Mouse (Mus musculus) left cerebral cortex, adult 18-20 months (tissue): ENCODE measurements at regions not wholly inside any gene's neighbourhood (a gene's known extent, or its start where the extent isn't known, plus 50 kb on each side); places are given as distances from the start of the nearest gene placed in this dataset.

Source experiments
- DNase-seq, 2 experiments: peaks; one replicate each; pipeline ENCODE4 v3.0.0; 2021 to 2022; ENCODE audit warnings: low spot score in 2 of 2, mixed read lengths in 1 of 2

DNA sequence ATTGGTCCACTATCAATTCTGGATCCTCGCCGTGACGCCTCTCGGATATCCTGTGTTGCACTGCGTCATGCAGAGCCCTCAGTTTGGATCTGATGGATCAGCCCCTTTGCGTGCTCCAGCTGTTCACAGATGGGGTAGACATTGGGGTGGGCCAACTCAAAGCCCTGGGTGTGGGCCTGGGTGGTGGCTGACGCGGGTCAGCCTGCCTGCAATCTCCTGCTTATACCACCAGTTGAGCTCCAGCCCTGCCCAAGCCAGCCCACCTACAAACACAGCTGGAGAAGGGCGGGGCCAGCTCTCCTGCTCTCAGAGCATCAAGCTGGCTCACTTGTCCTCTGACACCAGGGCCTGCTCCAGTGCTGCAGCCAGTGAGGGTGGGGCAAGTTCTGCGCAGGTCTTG lies 73.1 kb downstream of the Rps15a start:
- no peak for DNase-seq

DNA sequence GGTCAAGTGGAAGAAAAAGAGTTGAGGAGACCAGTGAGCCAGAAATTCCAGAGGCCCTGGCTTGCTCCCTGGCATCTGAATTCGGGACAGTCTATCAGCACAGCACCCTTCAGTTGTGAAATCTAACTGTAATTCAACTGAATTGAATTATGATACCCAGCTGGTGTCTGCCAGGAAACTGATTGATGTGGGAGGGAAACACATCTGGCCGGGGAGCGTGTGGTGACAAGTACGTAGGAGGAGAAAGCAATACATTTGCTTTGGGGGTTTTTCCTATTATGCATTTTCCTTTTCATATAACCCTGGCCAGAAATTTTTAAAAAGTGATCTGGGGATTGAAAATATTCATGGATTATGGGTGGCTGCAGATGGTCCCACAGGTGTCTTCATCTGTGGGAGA lies 76.1 kb downstream of the Rps15a start:
- no peak for DNase-seq

DNA sequence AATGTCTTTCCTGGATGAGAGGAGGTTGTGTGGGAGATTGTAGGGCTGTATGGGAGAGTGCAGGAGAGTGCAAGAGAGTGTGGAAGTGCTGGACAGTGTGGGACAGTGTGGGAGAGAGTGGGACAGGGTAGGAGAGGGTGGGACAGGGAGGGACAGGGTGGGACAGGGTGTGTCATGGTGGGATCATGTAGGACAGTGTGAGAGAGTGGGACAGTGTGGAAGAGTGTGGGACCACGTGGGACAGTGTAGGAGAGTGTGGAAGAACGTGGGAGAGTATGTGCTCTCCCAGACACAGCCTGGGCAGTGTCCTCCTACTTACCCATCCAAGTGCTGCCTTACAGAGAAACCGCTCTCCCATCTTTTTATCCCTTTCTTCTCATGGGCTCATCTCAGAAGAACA lies 78.9 kb downstream of the Rps15a start:
- DNase-seq: no peak

GRCm38 (mm10) chr7:118026106-118026526 lies 89.9 kb downstream of the Rps15a start:
- no peak for DNase-seq

DNA sequence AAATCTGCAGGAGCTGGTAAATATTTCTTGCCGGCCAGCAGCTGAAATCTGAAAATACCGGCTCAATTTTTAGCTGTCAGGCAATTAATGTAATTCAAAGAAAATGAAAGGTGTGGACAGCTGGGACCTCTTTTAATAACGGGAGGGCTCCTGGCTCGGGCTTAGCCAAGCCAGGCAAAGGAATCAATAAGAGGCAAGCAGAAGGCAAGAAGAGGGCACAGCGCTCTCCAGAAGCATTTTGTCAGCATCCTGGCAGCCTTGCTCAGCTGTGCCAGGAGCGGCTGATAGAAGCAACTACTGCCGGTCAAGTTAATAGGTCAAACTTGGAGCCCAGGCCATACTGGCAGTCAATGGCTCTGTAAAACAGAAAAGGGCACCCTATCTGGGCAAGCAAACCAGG lies 111.4 kb downstream of the Rps15a start:
- no peak for DNase-seq

DNA sequence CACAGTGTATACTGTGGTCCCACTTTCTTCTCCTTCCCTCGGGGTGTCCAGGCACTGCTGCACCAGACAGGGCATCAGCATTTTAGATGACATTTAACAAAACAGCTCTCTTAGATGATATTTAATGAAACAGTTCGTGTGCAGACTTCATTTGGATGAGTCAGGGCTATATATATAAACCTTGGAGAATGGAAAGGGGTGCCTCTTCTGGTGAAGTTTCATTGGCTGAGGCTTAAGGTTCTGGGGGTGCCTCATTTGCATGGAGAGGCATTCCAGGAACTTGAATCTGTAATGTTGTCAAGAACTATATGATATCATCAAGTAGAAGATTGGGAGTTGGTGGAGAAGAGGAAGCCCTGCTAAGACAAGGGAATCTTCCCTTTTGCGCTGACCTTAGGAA lies 114.1 kb downstream of the Rps15a start:
- DNase-seq: peak in 1 of 2 experiments; percentile 2

DNA sequence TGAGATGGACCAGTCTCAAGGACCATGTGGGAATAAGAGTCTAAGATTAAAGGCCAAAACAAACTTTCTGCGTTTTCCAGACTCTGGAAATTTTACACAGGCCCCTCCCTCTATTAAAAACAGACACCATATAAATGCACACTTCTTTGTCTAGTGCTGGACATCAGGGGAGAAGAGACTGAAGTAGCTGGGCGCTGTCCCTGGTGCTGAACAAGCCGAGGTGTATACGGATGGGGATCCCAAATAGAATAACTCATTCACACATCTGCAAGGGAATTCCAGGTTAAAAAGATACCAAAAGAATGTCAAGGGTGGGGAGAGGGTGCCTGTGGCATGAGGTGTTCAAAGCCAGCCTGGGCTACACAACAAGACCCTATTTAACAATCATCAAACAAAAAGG lies 114.9 kb downstream of the Rps15a start:
- no peak for DNase-seq

DNA sequence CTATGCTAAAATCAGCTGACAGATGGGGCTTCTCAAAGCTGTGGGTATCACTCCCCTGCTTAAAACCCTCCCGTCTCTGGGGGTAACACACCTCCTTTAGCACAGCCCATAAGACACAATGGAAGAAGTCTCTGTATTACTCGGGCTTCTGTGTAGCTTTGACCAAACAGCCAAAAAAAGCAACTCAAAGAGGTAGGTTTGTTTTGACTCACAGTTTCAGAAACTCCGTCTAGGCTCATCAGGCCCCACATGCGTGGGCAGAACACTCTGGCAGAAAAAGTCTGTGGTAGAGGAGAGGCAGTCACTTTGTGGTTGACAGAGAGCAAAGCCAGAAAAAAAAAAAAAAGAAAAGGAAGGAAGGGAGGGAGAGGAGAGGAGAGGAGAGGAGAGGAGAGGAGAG lies 133.8 kb downstream of the Rps15a start:
- no peak for DNase-seq

DNA sequence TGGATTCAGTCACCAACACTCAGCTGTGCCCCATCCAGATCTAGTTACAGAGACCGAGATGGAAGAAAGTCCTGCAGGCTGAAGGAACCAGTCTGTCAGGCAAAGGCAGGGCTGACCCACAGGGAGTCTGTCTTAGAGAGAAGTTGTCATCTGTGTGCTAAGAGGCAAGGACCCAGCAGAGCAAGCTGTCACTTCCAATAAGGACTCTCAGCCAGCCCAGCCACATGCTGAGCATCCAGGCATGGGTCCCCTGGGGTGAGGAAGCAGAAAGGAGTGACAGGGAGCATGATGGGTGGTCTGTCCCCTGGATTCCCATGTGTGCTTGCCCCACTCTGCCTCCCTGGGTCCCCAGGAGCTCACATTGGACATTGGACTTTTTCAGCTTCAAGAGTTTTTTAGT lies 144.8 kb downstream of the Rps15a start:
- no peak for DNase-seq

GRCm38 (mm10) chr7:117943435-117943834 lies 172.6 kb downstream of the Rps15a start:
- DNase-seq: no peak

DNA sequence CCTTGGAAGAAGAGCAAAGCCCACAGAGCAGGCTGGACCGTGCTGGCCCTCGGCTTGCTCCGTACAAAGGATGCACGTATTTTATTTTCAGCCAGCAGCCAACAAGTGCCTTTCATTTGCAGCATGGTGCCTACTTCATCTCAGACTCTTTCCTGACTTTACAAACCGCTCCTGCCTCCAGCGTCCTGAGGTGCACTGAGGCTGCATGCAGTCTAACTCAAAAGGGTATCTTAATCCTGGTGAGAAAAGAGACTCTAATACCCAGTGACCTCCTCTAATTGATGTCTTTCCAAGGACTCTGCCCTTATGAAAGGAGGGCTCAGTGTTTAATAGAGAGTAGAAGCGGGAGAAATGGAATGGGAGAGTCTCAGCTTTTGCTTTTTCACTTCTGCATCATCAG lies 176.4 kb downstream of the Rps15a start:
- DNase-seq: no peak

GRCm38 (mm10) chr7:117934908-117935307 lies 181.1 kb downstream of the Rps15a start:
- no peak for DNase-seq

- no peak for DNase-seq
These were observed 184.6 kb downstream of the Rps15a start for GRCm38 (mm10) chr7:117931234-117931895.

DNA sequence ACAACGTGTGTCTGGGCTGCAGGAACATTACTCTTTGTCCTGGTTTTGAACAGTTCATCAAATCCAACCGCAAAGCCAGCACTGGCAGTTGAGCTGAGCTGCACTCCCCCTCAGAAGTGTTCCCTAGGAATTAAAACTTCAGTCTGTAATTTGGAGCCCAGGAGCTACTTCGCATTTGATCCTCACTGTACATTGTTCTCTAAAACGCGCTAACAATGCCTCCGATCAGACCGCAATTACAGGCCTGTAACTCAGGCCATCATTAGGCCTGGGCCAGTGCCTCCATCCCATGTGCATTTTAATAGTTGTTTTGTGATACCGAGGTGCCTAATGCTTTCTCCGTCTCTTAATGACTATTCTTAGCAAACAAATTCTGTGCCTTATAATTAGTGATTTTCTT lies 185.6 kb downstream of the Rps15a start:
- DNase-seq: no peak

GRCm38 (mm10) chr7:117926396-117926795 lies 189.6 kb downstream of the Rps15a start:
- DNase-seq: no peak

DNA sequence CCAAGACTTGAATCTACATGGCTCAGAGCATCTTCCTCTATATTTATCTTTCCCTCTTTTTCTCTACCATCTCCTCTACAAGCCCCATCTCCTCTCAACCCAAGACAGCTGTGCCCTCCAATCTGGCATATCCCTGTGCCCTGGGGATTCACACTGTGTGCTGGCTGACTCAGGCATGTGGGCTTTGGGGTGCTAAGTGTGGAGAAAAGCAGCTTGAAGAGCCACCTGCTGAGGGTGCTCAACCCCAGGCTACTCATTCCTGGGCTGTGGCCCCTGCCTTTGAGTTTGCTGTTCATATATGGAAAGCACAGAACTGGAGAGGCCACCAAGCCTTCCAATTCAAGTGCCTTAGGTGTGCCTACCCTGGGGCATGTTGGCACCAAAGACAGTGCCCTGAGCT lies 193.7 kb downstream of the Rps15a start:
- peak; percentile 42 to 56 for DNase-seq

DNA sequence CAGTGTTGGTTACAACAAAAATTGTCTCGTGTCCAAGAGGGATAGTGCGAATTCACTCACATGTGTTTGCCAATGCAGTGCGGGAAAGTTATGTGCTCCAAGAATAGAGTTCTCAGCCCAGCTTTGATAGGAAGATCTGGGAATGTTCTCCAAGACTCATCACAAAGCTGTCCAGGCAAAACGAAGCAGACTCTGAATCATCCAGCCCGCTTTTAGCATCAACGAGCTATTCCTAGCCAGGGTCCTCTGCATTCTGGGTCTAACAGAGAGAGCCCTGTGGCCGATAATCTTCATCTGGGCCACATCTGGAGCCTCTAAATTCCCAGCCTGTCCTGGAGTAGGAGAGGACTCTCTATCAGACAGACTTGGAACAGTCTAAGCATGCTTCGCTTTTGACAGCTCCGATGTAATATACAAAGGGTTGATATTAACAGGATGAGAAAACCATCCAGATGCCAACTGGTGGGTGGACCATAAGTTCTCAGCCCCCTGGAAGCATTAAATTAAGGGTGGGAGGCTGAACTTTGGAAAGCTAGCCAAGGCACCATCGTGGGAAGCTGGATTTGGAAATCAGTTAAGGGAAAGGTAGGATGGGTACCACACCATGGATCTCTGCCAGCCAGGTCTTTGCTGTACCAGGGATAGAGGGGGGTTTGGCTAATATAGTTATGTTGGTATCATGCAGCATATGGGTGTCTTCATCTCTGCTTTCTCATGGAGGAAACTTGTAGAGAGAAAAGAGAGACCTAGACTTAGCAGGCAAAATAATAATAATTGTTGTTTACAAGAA lies 197.6 kb downstream of the Rps15a start:
- DNase-seq: peak; percentile 46 to 49

- DNase-seq: no peak
These were observed 199.1 kb downstream of the Rps15a start for GRCm38 (mm10) chr7:117916915-117917314.

DNA sequence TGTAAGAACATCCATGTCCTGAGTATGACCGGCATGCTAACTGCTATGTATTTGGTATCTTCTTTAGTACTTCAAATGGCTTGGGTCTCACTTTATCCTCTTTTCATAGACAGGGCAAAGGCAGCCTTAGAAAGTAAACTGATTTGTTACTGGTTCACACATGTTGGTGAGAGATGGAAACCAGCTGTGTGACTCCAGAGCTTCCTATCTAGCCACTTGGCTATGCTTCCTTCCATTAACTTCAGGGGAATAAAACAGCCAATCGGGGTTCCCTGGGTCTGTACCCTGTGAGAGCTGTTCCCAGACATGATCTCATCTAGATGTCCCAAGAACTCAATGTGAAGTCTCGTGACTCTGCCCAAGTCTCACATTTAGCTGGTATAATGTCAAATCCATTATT lies 203.5 kb downstream of the Rps15a start:
- no peak for DNase-seq

DNA sequence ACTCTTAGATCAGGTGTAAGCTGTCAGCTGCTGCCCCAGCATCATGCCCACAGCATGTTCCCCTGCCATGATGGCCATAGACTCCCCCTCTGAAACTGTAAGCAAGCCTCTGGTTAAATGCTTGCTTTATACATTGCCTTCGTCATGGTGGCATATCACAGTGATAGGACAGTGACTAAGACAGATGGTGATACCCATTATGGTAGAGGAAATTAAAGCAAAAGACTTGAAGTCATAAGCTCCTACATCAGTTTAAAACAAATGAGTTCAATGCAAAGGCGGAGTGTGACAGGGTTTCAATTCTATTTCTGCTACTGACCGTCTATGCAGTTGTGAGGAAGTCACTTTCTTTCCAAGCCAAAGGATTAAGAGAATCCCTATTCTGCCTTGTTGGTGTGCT lies 204.9 kb downstream of the Rps15a start:
- no peak for DNase-seq

- no peak for DNase-seq
These were observed 219.5 kb downstream of the Rps15a start for GRCm38 (mm10) chr7:117896528-117896927.

- no peak for DNase-seq
These were observed 228.7 kb downstream of the Rps15a start for GRCm38 (mm10) chr7:117887288-117887687.

DNA sequence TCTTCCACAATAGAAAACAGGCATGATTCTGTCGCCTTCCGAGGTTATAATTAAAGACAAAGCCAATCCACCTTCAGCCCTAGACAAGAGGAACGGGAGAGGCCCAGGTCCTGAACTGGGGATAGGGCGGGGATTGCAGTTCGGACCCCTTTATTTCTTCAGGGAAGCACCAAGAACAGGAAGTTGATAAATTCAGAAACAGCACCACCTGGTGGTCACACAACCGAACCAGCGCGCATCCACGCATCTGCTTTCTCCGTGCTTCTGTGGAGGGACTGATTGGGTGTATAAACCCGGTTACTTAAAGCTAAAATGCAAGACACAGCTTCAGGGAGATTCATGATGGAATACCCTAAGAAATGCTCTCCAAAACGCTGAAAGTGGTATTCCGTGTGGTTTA lies 233.2 kb downstream of the Rps15a start:
- DNase-seq: peak; percentile 90 to 92
